Mouse (Mus musculus) C3H10T1/2 (cell line): ENCODE results near the gene Znrf4. TPM values are rescaled to one million over a fixed set of nuclear protein-coding genes. Genes with fewer than 3 reads are reported as not detected.

ENCODE experiments used
- polyA plus RNA-seq, 2 experiments: library from polyadenylated mRNA; unstranded; fragments of >200 nt; fragmentation: generic; extraction: Trizol; gene quantifications; one replicate each; pipeline ENCODE4 v1.2.1; 2012; ENCODE audit warnings: missing spikeins in 2 of 2

Gene Znrf4
- not detected for polyA plus RNA-seq

GRCm38 (mm10) chr17:56512310-56512709 lies at the start of gene Znrf4:
Gene Znrf4 (minus strand): TSS chr17:56512431.

GRCm38 (mm10) chr17:56554122-56554551 lies 41.9 kb upstream of the Znrf4 start, which contains the start of gene Gm20219:
Gene Gm20219 (minus strand): TSS chr17:56554387.

GRCm38 (mm10) chr17:56476402-56476752 lies 35.9 kb downstream of the Znrf4 start, which contains the start of gene Ptprs:
Gene Ptprs (minus strand): TSS chr17:56476483.

Other genes starting within 250 kb of the Znrf4 start
- gene Ticam1, start 235.6 kb downstream of the Znrf4 start, polyA plus RNA-seq = 10 to 100 TPM in 1 of 2 experiments, 1 to 10 TPM in 1; 7.4 to 27.7 TPM
- gene Plin3, start 219.6 kb downstream of the Znrf4 start, polyA plus RNA-seq = 10 to 100 TPM; 45.0 to 90.7 TPM
- gene Arrdc5, start 212.1 kb downstream of the Znrf4 start, polyA plus RNA-seq = not detected
- gene Uhrf1, start 209.1 kb downstream of the Znrf4 start, polyA plus RNA-seq = 10 to 100 TPM; 32.1 to 55.2 TPM
- gene Kdm4b, start 186.4 kb downstream of the Znrf4 start, polyA plus RNA-seq = 10 to 100 TPM in 1 of 2 experiments, 1 to 10 TPM in 1; 9.5 to 41.9 TPM
- gene Ptprs, start 35.9 kb downstream of the Znrf4 start, polyA plus RNA-seq = 100 to 1,000 TPM in 1 of 2 experiments, 10 to 100 TPM in 1; 15.1 to 186 TPM
- gene Gm20219, start 42.0 kb upstream of the Znrf4 start, polyA plus RNA-seq = 1 to 10 TPM in 1 of 2 experiments, under 1 TPM in 1; 0.05 to 1.4 TPM
- 10 to 100 TPM; 19.9 to 50.5 TPM for gene Safb2, start 72.2 kb upstream of the Znrf4 start, polyA plus RNA-seq
- gene Safb, start 72.4 kb upstream of the Znrf4 start, polyA plus RNA-seq = 100 to 1,000 TPM in 1 of 2 experiments, 10 to 100 TPM in 1; 24.2 to 103 TPM
- gene 2410015M20Rik, start 97.3 kb upstream of the Znrf4 start, polyA plus RNA-seq = 100 to 1,000 TPM; 433 to 445 TPM
- over 10,000 TPM in 1 of 2 experiments, 1,000 to 10,000 TPM in 1; 5,896 to 10,257 TPM for gene Rpl36, start 101.0 kb upstream of the Znrf4 start, polyA plus RNA-seq
- 10 to 100 TPM; 52.4 to 73.9 TPM for gene Lonp1, start 114.5 kb upstream of the Znrf4 start, polyA plus RNA-seq
- gene Catsperd, start 115.7 kb upstream of the Znrf4 start, polyA plus RNA-seq = under 1 TPM; 0.02 to 0.30 TPM
- gene Ranbp3, start 160.9 kb upstream of the Znrf4 start, polyA plus RNA-seq = 10 to 100 TPM; 71.2 to 89.9 TPM
- gene Ndufa11, start 205.3 kb upstream of the Znrf4 start, polyA plus RNA-seq = 100 to 1,000 TPM; 608 to 937 TPM
- gene Vmac, start 205.6 kb upstream of the Znrf4 start, polyA plus RNA-seq = 10 to 100 TPM; 16.3 to 42.8 TPM
- gene Nrtn, start 245.1 kb upstream of the Znrf4 start, polyA plus RNA-seq = 1 to 10 TPM; 3.2 to 3.9 TPM